Mouse (Mus musculus) kidney, adult 2 months (tissue): ENCODE results near the gene Cap2.

Source experiments
- CTCF ChIP-seq: fragments of 200-500 bp; conservative IDR thresholded peaks from 2 replicates; pipeline ENCODE4 v1.5.1; 2011; ENCODE audit warnings: low read depth, mild to moderate bottlenecking, control low read depth, low read length, moderate library complexity, mixed read lengths; ENCODE audit not compliant: insufficient read depth, insufficient read length
- POLR2A ChIP-seq: fragments of 200-500 bp; IDR thresholded peaks from one replicate; pipeline ENCODE4 v1.6.1; 2011; ENCODE audit warnings: low read depth, low read length, control low read depth

- no peak for TF ChIP-seq CTCF
- TF ChIP-seq POLR2A, result no peak
Measured at GRCm38 (mm10) chr13:46611033-46611432, 109.4 kb downstream of the Cap2 start.
